Mouse (Mus musculus) heart, adult 2 months (tissue): ENCODE data around the gene Zfhx3.

Experiments
- EP300 ChIP-seq: fragments of 200-500 bp; IDR thresholded peaks from 2 replicates; pipeline ENCODE4 v1.6.1; 2011; ENCODE audit warnings: low read depth, low read length, control low read depth; ENCODE audit not compliant: insufficient read depth
- POLR2A ChIP-seq: fragments of 200-500 bp; IDR thresholded peaks from 2 replicates; pipeline ENCODE4 v1.6.1; 2011; ENCODE audit warnings: mild to moderate bottlenecking, low read depth, low read length, control low read depth; ENCODE audit not compliant: insufficient read depth

GRCm38 (mm10) chr8:108909035-108909434 is 966.6 kb downstream of the Zfhx3 start:
- TF ChIP-seq POLR2A (no peak), EP300 (no peak)
